Mouse (Mus musculus): ENCODE data around the gene Pknox2.

The Pknox2 gene

GRCm38 (mm10) chr9:36881615-36882014, 265.6 kb downstream of the Pknox2 start:
- TF ChIP-seq POU5F1 (IDR thresholded peaks at IDR 0.05; ENCODE audit: borderline replicate concordance, low read length) (no peak), CTCF (conservative IDR thresholded peaks at IDR 0.05; ENCODE audit: low read length) (no peak), NANOG (IDR thresholded peaks at IDR 0.05; ENCODE audit: borderline replicate concordance, low read length) (no peak)
- H3K36me3 ChIP-seq (ENCODE audit: insufficient read depth, low read length), result no peaks in the 10 kb centered on the region
- no peak overlapping the region for H3K4me3 ChIP-seq (replicated peaks; ENCODE audit: low read length)
- peaks cover 12% of the 10 kb centered on the region for H3K9me3 ChIP-seq (ENCODE audit: low read length)
- H3K4me1 ChIP-seq (replicated peaks; ENCODE audit: low read depth, low read length), result no peaks in the 10 kb centered on the region; the same call in 1 of the 2 replicates
- no peaks in the 10 kb centered on the region for H3K27me3 ChIP-seq (ENCODE audit: insufficient read depth, low read length)

DNA sequence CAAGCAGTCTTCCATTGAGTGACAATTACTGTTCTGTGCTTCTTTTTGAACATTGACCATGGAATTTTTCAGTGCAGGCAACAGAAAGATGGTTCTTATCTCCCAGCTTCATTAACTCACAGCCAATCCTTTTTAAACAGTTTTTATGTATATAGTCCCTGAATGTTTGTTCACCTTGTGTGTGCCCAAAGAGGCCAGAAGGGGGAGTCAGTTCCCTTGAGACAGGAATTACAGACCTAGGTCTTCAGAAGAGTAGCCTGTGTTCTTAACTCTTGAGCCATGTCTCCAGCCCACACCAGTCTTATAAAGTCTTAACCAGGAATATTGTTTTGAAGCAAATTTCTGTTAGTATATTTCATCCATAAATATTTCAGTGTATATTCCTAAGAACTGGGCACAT, 270.4 kb downstream of the Pknox2 start:
- H3K9me3 ChIP-seq (ENCODE audit: low read length), result no peaks in the 10 kb centered on the region

GRCm38 (mm10) chr9:36876313-36876712, 270.9 kb downstream of the Pknox2 start:
- H3K4me3 ChIP-seq (replicated peaks; ENCODE audit: low read length), result no peak overlapping the region
- H3K36me3 ChIP-seq (ENCODE audit: insufficient read depth, low read length), result no peaks in the 10 kb centered on the region
- H3K27me3 ChIP-seq (ENCODE audit: insufficient read depth, low read length), result no peaks in the 10 kb centered on the region
- H3K9me3 ChIP-seq (ENCODE audit: low read length), result no peaks in the 10 kb centered on the region
- no peaks in the 10 kb centered on the region for H3K4me1 ChIP-seq (replicated peaks; ENCODE audit: low read depth, low read length)
- TF ChIP-seq CTCF (conservative IDR thresholded peaks at IDR 0.05; ENCODE audit: low read length) (no peak), NANOG (IDR thresholded peaks at IDR 0.05; ENCODE audit: borderline replicate concordance, low read length) (no peak), POU5F1 (IDR thresholded peaks at IDR 0.05; ENCODE audit: borderline replicate concordance, low read length) (no peak)

More for the DNA sequence above, 270.4 kb downstream of the Pknox2 start:
- Histone ChIP-seq H3K27me3 (ENCODE audit: insufficient read depth, low read length) (no peaks in the 10 kb centered on the region), H3K4me3 (replicated peaks; ENCODE audit: low read length) (no peak overlapping the region), H3K36me3 (ENCODE audit: insufficient read depth, low read length) (no peaks in the 10 kb centered on the region), H3K4me1 (replicated peaks; ENCODE audit: low read depth, low read length) (no peaks in the 10 kb centered on the region; the same call in 1 of the 2 replicates)
- peak; percentile 18; the same call in 1 of the 2 replicates for TF ChIP-seq CTCF (conservative IDR thresholded peaks at IDR 0.05; ENCODE audit: low read length)
- no peak for TF ChIP-seq POU5F1 (IDR thresholded peaks at IDR 0.05; ENCODE audit: borderline replicate concordance, low read length)
- TF ChIP-seq NANOG (IDR thresholded peaks at IDR 0.05; ENCODE audit: borderline replicate concordance, low read length), result no peak

DNA sequence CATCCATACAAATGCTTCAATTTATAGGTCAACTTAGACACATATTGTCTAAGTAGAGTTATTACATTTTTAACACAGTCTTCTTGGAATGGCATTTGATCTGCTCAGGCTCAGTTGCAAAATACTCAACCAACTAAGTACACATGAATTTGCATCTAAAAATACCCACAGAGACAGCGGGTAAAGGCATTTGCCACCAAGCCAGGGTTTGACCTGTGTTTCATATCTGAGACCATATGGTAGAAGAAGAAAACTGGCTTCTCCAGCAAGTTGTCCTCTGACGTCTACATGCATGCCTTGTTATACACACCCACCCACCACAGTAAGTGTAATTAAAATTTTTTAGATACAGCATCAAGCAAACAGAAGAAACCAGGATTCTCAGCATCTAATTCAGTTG, 273.4 kb downstream of the Pknox2 start:
- Histone ChIP-seq H3K4me3 (replicated peaks; ENCODE audit: low read length) (no peak overlapping the region), H3K27me3 (ENCODE audit: insufficient read depth, low read length) (no peaks in the 10 kb centered on the region), H3K36me3 (ENCODE audit: insufficient read depth, low read length) (no peaks in the 10 kb centered on the region), H3K9me3 (ENCODE audit: low read length) (no peaks in the 10 kb centered on the region), H3K4me1 (replicated peaks; ENCODE audit: low read depth, low read length) (no peaks in the 10 kb centered on the region)
- TF ChIP-seq CTCF (conservative IDR thresholded peaks at IDR 0.05; ENCODE audit: low read length) (no peak), POU5F1 (IDR thresholded peaks at IDR 0.05; ENCODE audit: borderline replicate concordance, low read length) (no peak), NANOG (IDR thresholded peaks at IDR 0.05; ENCODE audit: borderline replicate concordance, low read length) (no peak)

DNA sequence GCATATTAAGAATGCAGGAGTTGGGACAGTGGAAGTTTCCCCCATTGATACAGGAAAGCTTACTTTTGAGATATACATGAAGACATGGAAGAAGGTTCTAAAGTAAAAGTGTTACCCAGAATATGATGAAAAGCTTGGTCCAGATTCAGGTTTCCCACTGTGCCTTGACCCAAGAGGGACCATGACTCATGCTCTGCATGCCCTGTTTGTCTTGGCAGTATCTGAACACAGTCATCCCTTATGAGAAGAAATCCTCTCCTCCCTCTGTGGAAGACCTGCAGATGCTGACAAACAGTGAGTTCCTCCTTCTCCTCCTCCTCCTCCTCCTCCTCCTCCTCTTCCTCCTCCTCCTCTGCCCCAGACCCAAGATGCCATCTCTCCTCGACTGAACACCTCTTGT, 276.9 kb downstream of the Pknox2 start:
- no peak overlapping the region for H3K4me3 ChIP-seq (replicated peaks; ENCODE audit: low read length)
- H3K4me1 ChIP-seq (replicated peaks; ENCODE audit: low read depth, low read length), result peaks cover 3% of the 10 kb centered on the region
- no peaks in the 10 kb centered on the region for H3K9me3 ChIP-seq (ENCODE audit: low read length)
- no peaks in the 10 kb centered on the region for H3K36me3 ChIP-seq (ENCODE audit: insufficient read depth, low read length)
- TF ChIP-seq POU5F1 (IDR thresholded peaks at IDR 0.05; ENCODE audit: borderline replicate concordance, low read length) (no peak), CTCF (conservative IDR thresholded peaks at IDR 0.05; ENCODE audit: low read length) (no peak), NANOG (IDR thresholded peaks at IDR 0.05; ENCODE audit: borderline replicate concordance, low read length) (no peak)
- no peaks in the 10 kb centered on the region for H3K27me3 ChIP-seq (ENCODE audit: insufficient read depth, low read length)

GRCm38 (mm10) chr9:36868662-36869061, 278.5 kb downstream of the Pknox2 start:
- no peak overlapping the region for H3K4me3 ChIP-seq (replicated peaks; ENCODE audit: low read length)
- TF ChIP-seq CTCF (conservative IDR thresholded peaks at IDR 0.05; ENCODE audit: low read length) (no peak), NANOG (IDR thresholded peaks at IDR 0.05; ENCODE audit: borderline replicate concordance, low read length) (no peak), POU5F1 (IDR thresholded peaks at IDR 0.05; ENCODE audit: borderline replicate concordance, low read length) (no peak)
- H3K27me3 ChIP-seq (ENCODE audit: insufficient read depth, low read length), result no peaks in the 10 kb centered on the region
- H3K9me3 ChIP-seq (ENCODE audit: low read length), result no peaks in the 10 kb centered on the region
- no peaks in the 10 kb centered on the region for H3K36me3 ChIP-seq (ENCODE audit: insufficient read depth, low read length)
- peaks cover 3% of the 10 kb centered on the region for H3K4me1 ChIP-seq (replicated peaks; ENCODE audit: low read depth, low read length)

DNA sequence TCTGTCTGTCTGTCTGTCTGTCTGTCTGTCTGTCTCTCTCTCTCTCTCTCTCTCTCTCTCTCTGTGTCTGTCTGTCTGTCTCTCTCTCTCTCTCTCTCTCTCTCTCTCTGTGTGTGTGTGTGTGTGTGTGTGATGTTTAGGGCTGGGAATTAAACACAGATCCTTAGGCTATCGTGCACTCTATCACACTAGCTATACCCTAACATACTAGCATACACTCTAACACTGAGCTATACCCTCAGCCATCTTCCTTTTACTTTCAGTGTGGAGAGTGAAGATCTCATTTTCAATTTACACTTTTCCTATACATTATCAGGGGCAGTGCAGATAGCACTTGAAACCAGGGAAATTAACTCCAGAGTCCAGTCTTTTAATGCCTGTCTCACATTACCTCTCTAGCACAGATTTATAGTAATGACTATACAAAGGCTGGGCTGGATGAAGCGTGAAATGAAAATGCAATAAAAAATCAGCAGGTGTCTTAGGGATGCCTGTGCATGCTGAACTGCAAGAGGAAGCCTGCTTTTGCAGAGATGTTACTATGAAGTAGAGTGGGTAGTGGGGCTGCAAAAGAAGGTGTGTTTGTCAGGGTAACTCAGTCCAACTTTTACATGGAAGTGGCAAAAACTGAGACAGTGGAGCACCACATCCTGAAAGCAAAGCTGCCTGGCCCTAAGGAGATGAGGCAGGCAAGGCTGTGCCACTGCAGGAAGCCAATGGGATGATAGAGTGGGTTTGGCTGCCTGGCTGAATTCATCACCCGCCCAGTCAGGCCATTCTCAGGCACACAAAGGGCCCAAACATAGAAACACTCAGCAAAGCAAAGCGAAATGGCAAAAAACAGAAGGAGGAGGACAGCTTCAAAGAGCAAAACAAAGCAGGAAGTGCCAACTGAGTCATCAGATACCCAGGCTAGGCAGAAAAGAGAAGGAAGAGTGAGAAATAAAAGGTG, 282.1 kb downstream of the Pknox2 start:
- no peaks in the 10 kb centered on the region for H3K27me3 ChIP-seq (ENCODE audit: insufficient read depth, low read length)

GRCm38 (mm10) chr9:36863694-36864093, 283.5 kb downstream of the Pknox2 start:
- TF ChIP-seq POU5F1 (IDR thresholded peaks at IDR 0.05; ENCODE audit: borderline replicate concordance, low read length) (no peak), CTCF (conservative IDR thresholded peaks at IDR 0.05; ENCODE audit: low read length) (no peak), NANOG (IDR thresholded peaks at IDR 0.05; ENCODE audit: borderline replicate concordance, low read length) (no peak)
- H3K9me3 ChIP-seq (ENCODE audit: low read length), result no peaks in the 10 kb centered on the region
- no peaks in the 10 kb centered on the region for H3K27me3 ChIP-seq (ENCODE audit: insufficient read depth, low read length)
- H3K4me3 ChIP-seq (replicated peaks; ENCODE audit: low read length), result no peak overlapping the region
- H3K36me3 ChIP-seq (ENCODE audit: insufficient read depth, low read length), result no peaks in the 10 kb centered on the region
- H3K4me1 ChIP-seq (replicated peaks; ENCODE audit: low read depth, low read length), result peaks cover 8% of the 10 kb centered on the region

More for the DNA sequence above, 282.1 kb downstream of the Pknox2 start:
- H3K9me3 ChIP-seq (ENCODE audit: low read length), result no peaks in the 10 kb centered on the region
- no peaks in the 10 kb centered on the region for H3K36me3 ChIP-seq (ENCODE audit: insufficient read depth, low read length)
- H3K4me3 ChIP-seq (replicated peaks; ENCODE audit: low read length), result no peak overlapping the region
- peaks cover 3% of the 10 kb centered on the region for H3K4me1 ChIP-seq (replicated peaks; ENCODE audit: low read depth, low read length)
- TF ChIP-seq CTCF (conservative IDR thresholded peaks at IDR 0.05; ENCODE audit: low read length) (no peak), POU5F1 (IDR thresholded peaks at IDR 0.05; ENCODE audit: borderline replicate concordance, low read length) (no peak), NANOG (IDR thresholded peaks at IDR 0.05; ENCODE audit: borderline replicate concordance, low read length) (no peak)

All from E14TG2a.4 (cell line).